Mouse (Mus musculus): ENCODE data around the gene Fzd5. TPM values are rescaled to one million over a fixed set of nuclear protein-coding genes. Genes with fewer than 3 reads are reported as not detected.

Gene Fzd5
- polyA plus RNA-seq, 1 experiment: 8.3 TPM

DNA sequence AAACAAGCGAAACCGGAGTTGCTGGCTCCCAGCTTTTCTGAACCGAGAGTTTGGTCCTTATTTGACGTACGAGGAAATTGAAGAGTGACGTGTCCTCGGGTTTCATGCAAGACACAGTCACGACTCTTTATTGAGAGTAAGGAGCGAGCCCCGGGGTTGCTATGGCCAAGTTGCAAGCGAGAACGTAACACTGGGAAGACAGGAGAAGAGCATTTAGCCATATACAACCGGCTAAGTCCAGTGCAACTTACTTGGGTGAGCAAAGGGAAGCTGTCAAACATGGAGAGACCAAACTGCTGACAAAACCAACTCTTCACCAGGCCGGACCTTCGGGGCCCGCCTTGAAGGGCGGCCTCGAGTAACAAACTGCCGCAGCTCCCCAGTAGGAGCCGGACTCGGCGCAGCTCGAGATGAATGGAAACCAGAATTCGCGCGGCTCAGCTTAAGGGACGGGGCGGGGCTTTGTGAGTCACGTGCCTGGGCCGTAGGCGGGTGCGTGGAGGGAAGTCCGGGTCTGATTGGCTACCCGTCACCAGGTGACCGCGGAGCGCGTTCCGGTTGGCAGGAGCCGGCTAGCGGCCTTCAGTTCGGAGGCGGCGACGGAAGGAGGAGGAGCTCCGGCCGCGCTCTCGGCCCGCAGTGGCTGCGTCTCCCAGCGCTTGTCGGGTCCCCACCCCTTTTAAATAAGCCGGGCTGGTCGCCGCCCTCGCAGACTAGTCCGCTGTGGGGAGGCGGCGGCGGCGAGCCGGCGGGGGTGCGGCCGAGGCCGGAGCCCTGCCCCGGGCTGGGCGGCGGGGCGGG, 47.1 kb downstream of the Fzd5 start, which contains the start of gene Ccnyl1:
Gene Ccnyl1, plus strand, starts transcription at position 243 of the 801 bp plus-strand sequence.
- peaks cover 2% of the 10 kb centered on the region for H3K4me1 ChIP-seq (ENCODE audit: control insufficient read depth, insufficient read depth, low read length)
- H3K27ac ChIP-seq (ENCODE audit: insufficient read depth, low read length): peak within 1 kb of the TSS; percentile 52
- TF ChIP-seq CTCF (IDR thresholded peaks at IDR 0.05; ENCODE audit: borderline replicate concordance, insufficient read depth, low read length) (no peak), POLR2A (IDR thresholded peaks at IDR 0.05; ENCODE audit: low read depth, low read length) (peak; percentile 88)
- peak within 1 kb of the TSS; percentile 95 for H3K4me3 ChIP-seq (ENCODE audit: insufficient read depth, low read length)

DNA sequence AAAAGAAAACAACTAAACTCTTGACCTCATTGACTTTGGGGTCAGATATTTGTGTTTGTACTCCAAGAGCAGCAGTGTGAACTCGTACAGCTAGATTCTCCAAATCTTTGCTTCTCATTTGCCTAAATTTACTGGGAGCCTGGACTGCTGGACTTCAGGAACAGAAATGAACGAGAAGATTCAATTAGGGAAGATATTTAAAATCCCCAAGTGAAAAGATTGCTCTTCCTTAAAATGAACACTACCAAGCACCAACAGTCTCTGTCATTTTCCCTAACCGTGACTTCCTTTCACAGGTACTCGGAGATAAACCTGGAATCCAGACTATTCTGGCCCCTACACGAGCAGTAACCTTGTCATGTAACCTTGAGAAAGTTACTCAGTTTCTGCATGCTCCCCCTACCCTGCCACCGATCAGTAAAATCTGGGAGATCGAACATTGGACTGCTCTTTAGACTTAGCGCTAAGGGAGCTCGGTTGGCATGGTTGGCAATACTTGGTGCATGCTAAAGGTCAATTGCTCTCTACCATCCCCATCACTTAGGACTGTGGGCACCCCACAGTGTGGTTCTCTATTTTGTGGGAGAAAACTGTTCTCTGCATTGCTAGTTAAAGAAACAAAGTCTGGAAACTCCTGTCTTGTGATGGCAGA, 47.9 kb downstream of the Fzd5 start:
- TF ChIP-seq POLR2A (IDR thresholded peaks at IDR 0.05; ENCODE audit: low read depth, low read length) (no peak), CTCF (IDR thresholded peaks at IDR 0.05; ENCODE audit: borderline replicate concordance, insufficient read depth, low read length) (no peak)
- Histone ChIP-seq H3K4me1 (ENCODE audit: control insufficient read depth, insufficient read depth, low read length) (peaks cover 2% of the 10 kb centered on the region), H3K27ac (ENCODE audit: insufficient read depth, low read length) (peak overlapping the region; percentile 52; the same call in 1 of the 2 replicates), H3K4me3 (ENCODE audit: insufficient read depth, low read length) (peak overlapping the region; percentile 94)

DNA sequence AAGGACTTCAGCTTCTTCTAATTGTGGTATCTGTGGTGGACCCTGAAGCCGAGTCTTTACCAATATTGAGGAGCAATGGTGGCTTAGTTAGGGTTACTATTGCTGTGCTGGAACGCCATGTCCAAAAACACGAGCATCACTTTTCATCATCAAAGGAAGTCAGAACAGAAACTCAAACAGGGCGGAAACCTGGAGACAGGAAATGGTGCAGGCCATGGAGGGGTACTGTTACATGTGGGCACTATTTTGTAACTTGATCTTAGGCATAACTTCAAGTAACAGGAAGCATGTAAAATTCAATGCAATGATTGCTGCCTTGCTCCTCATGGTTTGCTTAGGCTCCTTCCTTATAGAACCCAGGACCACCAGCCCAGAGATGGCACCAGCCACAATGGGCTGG, 49.5 kb downstream of the Fzd5 start:
- Histone ChIP-seq H3K4me3 (ENCODE audit: insufficient read depth, low read length) (no peak overlapping the region), H3K4me1 (ENCODE audit: control insufficient read depth, insufficient read depth, low read length) (no peaks in the 10 kb centered on the region), H3K27ac (ENCODE audit: insufficient read depth, low read length) (no peak overlapping the region)
- TF ChIP-seq POLR2A (IDR thresholded peaks at IDR 0.05; ENCODE audit: low read depth, low read length): no peak
- TF ChIP-seq CTCF (IDR thresholded peaks at IDR 0.05; ENCODE audit: borderline replicate concordance, insufficient read depth, low read length): no peak

DNA sequence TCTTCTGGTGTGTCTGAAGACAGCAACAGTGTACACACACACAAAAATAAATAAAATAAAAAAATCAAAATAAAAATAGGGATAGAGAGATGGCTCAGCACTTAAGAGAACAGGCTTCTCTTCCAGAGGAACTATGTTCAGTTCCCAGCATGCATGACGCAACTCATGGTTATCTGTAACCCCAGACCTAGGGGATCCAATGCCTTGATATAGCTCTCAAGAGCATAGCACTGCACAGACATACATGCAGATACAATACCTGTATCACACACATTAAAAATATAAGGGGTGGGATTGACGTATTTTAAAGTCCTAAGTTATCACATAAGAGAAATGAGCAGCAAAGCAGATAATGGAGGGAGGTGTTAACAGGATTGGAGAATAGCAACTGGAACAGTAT, 53.1 kb downstream of the Fzd5 start:
- no peak overlapping the region for H3K4me3 ChIP-seq (ENCODE audit: insufficient read depth, low read length)
- no peaks in the 10 kb centered on the region for H3K4me1 ChIP-seq (ENCODE audit: control insufficient read depth, insufficient read depth, low read length)
- H3K27ac ChIP-seq (ENCODE audit: insufficient read depth, low read length): no peak overlapping the region
- TF ChIP-seq POLR2A (IDR thresholded peaks at IDR 0.05; ENCODE audit: low read depth, low read length): no peak
- TF ChIP-seq CTCF (IDR thresholded peaks at IDR 0.05; ENCODE audit: borderline replicate concordance, insufficient read depth, low read length): no peak

DNA sequence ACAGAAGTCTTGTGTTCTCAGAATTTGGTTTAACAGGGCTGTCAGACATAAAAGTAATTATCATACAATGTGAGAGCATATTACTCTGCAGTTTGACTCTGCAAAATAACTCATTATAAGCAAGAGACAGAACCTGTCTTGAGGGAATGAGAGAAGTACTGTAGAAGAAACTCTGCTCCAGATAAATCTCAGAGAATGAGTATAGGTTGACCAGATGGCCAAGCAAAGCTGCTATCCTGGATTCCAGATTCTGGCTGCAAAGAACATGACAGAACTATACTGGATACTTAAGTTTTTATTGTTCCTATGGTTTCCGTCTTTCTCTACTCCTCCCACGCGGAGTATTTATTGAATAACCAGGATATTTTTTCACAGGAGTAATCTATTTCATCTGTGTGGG, 54.5 kb downstream of the Fzd5 start:
- TF ChIP-seq POLR2A (IDR thresholded peaks at IDR 0.05; ENCODE audit: low read depth, low read length) (no peak), CTCF (IDR thresholded peaks at IDR 0.05; ENCODE audit: borderline replicate concordance, insufficient read depth, low read length) (no peak)
- H3K27ac ChIP-seq (ENCODE audit: insufficient read depth, low read length): no peak overlapping the region
- H3K4me3 ChIP-seq (ENCODE audit: insufficient read depth, low read length): no peak overlapping the region
- no peaks in the 10 kb centered on the region for H3K4me1 ChIP-seq (ENCODE audit: control insufficient read depth, insufficient read depth, low read length)

DNA sequence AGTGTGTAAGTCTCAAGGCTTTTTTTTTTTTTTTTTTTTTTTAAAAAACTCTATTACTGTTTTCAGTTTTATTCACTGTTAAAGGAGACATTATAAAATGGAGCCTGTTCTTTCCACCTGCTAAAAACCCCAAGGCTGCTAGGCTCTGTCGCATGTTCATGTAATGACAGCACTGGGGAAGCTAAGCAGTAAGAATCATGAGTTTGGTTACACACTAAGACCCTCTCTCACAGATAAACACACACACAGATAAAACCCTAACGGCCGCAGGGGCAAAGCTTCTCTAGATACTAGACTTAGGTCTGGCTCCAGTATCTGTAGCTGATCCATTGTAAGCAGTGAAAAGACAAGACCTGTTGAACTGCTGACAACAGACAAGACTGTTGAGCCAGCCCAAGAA, 56.1 kb downstream of the Fzd5 start:
- H3K4me3 ChIP-seq (ENCODE audit: insufficient read depth, low read length): no peak overlapping the region
- H3K27ac ChIP-seq (ENCODE audit: insufficient read depth, low read length): no peak overlapping the region
- TF ChIP-seq CTCF (IDR thresholded peaks at IDR 0.05; ENCODE audit: borderline replicate concordance, insufficient read depth, low read length): no peak
- no peak for TF ChIP-seq POLR2A (IDR thresholded peaks at IDR 0.05; ENCODE audit: low read depth, low read length)

More for the DNA sequence above, 56.1 kb downstream of the Fzd5 start:
- no peaks in the 10 kb centered on the region; the same call in 1 of the 2 replicates for H3K4me1 ChIP-seq (ENCODE audit: control insufficient read depth, insufficient read depth, low read length)

Other genes starting within 250 kb of the Fzd5 start
- gene Creb1, start 205.1 kb downstream of the Fzd5 start, polyA plus RNA-seq (2011; ENCODE audit: insufficient read length, low read depth, missing spikeins): 38.3 and 45.1 TPM in 2 replicates
- 27.9 and 29.3 TPM in 2 replicates for gene Mettl21a, start 120.5 kb downstream of the Fzd5 start, polyA plus RNA-seq (2011; ENCODE audit: insufficient read length, low read depth, missing spikeins)
- 67.5 and 92.0 TPM in 2 replicates for gene Ccnyl1, start 47.3 kb downstream of the Fzd5 start, polyA plus RNA-seq (2011; ENCODE audit: insufficient read length, low read depth, missing spikeins)
- gene Plekhm3, start 219.1 kb upstream of the Fzd5 start, polyA plus RNA-seq (2011; ENCODE audit: insufficient read length, low read depth, missing spikeins): 6.5 and 8.2 TPM in 2 replicates